Mouse (Mus musculus) frontal cortex, adult 2 months (tissue): ENCODE data around the gene Vpreb3. TPM values are rescaled to one million over a fixed set of nuclear protein-coding genes. Genes with fewer than 3 reads are reported as not detected.
A peak's percentile ranks its signal among the peaks of the same experiment; 100 is the strongest.

Source experiments
- DNase-seq, 2 experiments: peaks; one replicate each; pipeline ENCODE4 v3.0.0; 2022; ENCODE audit warnings: low spot score in 1 of 2; ENCODE audit errors: extremely low spot score in 1 of 2
- polyA plus RNA-seq: library from polyadenylated mRNA; depleted of rRNA; stranded (reverse); fragments of >200 nt; gene quantifications from 2 replicates; pipeline ENCODE4 v1.2.3, GENCODE M21; 2012; rRNA removed

Gene Vpreb3
- polyA plus RNA-seq: not detected in 2 replicates

DNA sequence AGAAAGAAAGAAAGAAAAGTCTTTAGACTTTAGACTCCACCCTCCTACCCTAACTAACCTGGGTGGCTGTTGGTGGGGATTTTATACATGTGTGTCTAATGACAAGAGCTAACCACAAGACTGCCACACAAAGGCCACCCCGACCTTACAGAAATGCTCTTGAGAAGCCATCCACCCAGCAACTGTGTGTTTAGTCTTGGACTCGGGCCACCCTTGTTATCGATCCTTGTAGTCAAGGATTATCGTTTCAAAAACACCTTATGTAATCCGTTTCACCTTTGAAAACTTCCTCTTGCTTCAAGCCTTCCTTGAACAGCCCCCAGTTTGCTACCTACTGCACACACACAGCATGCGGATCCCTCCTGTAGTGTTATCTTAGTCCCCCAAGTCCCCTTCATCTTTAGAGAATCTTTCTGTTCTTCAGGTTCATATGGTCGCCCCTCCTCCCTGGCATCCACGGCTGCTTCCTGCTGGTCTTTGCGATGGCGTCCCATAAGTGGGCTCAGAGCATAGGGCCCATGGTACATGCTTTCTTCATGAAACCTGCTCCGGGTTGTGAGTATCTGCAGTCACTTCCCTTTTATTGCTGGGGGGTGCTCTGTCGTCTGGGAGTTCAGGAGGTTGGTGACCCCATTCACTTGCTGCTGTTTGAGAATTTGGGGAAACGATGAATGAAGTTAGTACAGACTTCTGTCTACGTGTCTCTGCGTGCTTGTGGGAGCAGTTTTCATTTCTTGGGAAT is at the start of gene Vpreb3:
Gene Vpreb3 (plus strand): TSS at position 322 of the 742 bp plus-strand sequence.
- no peak for DNase-seq

DNA sequence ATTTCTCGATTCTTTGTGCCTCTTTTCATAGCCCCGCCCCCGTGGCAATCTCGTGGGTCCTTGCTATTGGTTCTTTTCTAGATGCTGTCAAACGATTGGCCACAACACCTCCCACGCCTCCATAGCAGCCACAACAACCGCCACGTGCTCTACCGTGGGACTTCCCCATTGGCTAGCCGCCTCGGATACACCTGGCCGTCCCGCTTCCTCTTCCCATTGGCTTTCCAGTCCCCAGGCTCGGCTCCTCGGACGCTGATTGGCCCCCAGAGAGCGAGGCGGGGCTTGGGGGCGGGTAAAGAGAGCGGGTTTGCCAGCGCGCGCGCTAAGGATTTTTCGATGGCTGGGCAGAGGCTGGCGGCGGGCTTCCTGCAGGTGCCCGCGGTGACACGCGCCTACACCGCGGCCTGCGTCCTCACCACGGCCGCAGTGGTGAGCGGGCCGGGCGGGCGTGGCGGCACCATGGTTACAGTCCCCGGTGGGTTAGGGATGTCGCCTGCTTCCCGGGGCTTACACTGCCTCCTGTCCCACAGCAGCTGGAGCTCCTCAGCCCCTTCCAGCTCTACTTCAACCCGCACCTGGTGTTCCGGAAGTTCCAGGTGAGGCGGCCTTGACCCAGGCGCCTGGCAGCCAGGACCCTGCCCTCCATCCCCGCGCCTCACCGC is 49.6 kb upstream of the Vpreb3 start, which contains the start of gene Derl3:
Gene Derl3 (plus strand): TSS at position 325 of the 662 bp plus-strand sequence.
- DNase-seq: peak; percentile 97

DNA sequence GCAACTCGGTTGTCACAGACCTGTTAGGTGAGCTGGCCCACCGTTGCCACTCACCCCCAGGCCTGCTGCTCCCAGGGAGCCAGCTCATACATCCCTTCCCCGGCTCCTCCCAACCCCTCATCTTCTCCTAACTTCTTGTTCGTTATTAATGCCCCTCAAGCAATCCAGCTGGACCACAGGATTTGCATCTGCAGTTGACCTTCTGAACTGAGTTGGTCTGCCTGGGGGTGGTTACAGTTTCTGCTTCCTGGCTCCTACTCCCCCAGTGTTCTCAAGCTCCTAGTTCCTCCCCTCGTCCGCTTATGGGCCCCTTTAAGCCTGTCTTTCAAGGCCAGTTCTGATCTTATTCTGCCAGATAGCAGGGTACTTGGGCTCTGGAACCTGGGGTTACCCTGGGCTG is 48.3 kb upstream of the Vpreb3 start:
- DNase-seq: no peak

DNA sequence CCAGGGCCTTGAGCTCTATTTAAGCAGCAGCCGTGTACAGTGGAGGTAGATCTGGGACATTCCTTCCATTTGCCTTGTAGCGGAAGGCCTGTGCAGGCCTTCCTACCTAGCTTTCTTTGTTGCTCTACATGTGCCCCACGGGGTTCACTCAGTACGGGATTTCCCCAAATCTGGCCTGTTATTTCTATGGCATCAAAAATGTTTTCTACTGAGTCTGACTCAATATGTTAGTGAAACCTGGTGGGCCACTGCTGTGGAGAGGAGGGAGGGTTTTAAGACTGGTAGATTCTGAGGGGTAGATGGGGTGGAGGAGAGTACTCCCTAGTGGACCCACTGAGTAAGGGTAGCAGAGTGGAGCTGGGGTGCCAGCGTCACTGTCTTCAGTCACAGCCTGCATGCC is 47.1 kb upstream of the Vpreb3 start:
- DNase-seq: no peak

DNA sequence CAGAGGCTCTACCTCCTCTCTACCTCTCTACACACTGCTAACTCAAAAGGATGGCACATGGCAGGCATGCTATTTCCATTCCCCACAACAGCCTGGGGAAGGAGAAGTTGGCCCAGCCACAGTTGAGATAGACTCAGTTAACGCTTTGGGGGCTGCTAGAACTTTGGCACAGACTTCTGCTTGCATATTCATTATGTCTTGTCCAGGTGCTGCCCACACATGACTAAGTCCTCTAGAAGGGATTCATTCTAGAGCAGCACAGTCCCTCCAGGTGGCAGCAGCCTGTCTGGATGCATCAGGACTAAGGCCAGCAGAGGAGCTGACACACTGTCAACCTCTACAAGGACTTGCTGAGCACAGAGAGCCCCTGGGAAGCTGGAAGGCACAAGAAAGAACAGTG is 46.6 kb upstream of the Vpreb3 start:
- peak; percentile 46 to 62 for DNase-seq

DNA sequence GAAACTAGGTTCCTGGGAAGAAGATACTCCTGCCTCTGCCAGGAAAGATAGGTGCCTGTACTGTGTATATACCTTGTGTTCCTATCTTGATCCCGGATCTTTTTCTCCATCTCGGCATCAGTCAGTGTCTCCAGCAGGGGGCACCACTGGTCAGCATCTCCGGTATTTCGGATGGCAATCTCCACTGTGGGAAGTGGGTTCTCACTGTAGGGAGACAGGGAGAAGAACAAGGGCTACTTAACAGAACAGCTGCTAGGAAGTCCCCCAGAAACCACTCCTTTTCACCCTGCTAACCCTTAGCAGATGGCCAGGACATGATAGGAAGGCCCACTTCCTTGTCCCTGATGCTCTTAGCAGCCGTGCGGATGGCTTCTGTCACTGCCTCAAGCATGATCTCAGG is 45.5 kb upstream of the Vpreb3 start:
- peak; percentile 42 to 87 for DNase-seq

DNA sequence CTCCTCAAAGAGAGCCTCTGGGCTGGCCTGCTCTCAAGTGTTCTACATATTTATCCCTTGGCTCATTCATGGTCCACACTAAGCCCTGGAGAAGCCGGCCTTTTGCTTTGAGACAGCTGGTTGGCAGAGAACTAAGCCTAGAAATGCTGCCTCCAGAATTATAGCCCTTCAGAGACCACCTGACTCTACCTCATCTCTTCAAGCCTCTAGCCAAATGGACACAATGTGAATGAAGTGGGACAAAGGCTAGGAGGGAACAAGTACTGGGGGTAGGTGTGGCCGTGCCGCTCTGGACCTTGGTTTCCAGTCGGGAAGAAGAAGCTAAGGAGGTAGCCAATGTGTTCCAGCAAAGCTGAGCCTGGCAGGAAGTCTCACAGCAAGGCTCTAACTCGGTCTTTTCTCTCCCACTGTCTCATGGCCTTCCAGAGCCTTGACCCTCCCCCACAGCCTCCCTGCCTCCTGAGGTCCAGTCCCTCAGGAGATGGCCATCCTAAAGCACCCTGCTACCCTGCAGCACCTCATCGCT is 44.8 kb upstream of the Vpreb3 start:
- no peak for DNase-seq

DNA sequence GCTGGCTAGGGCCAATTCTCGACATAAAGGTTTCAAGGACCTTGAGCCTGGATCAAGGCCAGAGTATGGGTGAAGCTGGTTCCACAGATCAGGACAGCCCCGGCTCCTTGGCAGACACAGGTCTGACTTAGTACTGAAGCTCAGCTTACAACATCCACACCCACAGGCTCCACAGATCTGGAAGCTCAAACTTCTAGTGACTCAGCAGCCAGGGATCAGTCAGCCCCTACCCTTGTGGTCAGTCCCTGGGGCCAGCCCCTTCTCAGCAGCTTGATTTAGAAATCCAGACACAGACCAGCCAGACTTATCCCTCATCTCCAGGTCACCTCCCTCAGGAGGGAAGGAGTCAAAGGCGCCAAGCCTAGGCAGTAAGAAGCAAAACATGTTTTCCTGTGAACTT is 44.0 kb upstream of the Vpreb3 start:
- DNase-seq: peak in 1 of 2 experiments; percentile 41

DNA sequence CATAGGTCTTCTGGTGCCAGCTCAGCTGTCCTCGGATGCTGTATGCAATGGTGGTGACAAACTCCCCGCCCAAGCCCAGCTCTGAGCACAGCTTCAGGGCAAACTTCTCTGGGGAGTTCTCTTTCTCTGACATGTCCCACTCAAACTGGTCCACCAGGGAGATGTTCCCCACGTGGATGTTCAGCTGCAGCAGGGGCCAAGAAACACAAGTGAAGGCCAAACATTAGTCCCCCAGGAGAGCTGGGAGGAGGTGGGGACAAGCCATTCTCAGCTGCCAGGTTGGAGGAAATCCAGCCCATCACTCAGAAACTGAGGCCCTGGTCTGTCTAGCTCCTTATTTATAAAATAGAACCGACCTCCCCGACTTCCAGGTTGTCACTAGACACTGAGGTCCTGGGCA is 38.5 kb upstream of the Vpreb3 start:
- DNase-seq: no peak

DNA sequence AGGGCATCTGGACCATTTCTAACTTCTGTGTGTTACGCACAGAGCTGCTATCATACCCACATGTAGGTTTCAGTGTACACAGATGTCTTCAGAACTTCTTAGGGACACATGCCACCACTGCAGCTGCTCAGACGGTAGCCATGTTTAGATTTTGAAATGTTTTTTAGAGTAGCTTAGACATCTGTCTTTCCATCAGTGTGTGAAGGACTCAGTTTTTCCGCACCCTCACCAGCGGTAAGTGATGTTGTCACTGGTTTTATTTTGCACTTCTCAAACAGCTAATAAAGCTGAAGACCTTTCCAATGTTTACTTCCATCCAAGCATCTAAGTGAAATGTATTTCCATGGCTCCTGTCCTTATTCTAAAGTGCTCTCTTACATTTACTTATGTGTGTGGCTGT is 36.0 kb upstream of the Vpreb3 start:
- DNase-seq: no peak

DNA sequence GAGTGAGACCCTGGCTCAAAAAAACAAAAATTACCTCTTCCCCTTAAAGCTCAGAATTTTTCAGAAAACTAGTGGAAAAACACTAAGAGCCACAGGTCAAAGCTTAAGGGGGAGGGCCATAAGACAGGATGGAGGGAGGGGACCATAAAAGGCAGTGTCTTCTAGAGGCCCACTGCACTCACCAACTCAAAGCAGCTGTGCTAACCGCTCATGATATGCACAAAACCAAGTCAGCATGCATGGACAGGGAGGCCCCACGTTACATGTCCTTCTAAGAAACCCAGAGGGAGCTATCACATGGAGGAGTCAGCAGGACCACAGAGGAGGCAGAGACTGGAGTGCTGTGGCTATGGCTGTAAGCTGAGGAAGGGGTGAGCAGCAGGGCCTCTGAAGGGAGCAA is 32.2 kb upstream of the Vpreb3 start:
- no peak for DNase-seq

DNA sequence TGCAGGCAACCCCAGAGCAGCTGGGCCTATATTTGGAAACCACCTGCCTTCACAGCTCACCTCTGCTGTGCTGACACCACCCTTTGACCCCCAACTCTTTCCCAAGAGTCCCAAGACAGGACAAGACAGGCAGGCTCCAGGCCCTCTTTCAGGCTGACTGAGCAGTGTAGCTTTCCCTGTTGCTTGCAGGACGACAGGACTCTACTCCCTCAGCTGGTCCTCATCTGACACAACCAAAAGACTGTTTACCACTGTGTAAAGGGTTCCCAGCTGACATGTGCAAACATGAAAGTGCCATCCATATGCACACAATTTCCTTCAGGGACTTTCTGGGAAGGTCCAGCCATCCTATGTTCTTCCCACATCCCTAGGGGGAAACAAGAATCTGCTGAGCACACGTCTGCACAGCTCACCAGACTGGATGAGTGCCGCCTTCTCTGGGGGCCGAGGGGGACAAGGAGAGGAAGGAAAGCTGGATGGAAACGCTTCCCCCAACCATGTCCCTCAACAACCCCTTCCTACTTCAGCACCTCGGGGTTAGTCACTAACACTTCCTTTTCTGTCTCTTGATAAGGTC is 29.8 kb upstream of the Vpreb3 start:
- DNase-seq: no peak

DNA sequence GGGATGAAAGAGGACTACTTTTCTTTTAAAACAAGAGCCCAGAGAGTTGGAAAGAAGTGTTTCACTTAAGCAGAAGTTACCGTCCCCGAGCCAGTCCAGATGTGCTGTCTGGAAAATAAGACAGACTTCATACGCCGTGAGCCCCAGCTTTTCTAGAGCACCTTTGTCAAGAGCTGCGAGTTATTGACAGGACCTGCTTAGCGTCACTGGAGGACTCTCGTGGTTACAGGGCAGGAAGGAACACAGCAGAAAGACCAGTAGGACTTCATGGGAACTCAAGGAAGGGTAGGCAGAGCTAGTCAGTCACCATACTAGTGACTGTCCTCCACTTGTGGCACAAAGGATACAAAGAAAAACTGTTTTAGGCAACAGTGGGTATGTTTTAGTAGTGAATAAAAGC is 27.3 kb upstream of the Vpreb3 start:
- DNase-seq: no peak

DNA sequence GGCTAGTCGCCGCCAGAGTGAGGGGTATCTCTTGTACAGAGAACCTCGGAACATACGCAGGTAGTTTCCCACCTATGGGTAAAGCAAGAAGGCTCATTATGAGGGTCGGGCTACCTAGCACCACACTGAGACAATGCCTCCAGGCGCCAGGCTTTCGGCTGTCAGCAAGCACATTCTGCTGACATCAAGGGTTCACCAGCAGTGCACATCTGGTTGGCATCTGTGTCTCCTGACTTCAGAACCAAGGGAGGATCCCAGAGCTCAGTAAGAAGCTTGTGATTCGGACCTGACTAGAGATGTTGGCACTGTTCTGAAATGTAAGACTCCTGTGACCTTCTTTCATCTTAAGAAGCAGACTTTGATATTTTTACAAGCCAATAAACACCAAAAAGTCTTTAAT is 26.0 kb upstream of the Vpreb3 start:
- DNase-seq: no peak

DNA sequence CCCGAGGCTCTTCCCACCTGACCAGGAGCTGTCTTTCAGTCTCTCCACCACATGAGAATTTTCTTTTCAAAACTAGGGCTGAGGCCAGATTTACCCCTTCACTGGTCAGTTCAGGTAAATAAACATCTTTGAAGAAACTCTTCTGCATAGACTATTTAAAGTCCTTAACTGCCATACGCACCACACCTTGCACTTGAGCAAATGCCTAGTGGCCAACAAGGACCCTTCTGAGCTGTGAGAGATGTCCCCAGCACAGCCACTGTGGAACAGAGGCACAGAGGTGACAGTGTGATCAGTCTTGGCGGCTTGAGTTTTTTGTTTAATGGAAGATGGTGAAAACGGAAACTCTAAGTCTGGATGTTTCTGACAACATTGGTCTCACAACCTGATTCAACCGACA is 23.8 kb upstream of the Vpreb3 start:
- DNase-seq: no peak

DNA sequence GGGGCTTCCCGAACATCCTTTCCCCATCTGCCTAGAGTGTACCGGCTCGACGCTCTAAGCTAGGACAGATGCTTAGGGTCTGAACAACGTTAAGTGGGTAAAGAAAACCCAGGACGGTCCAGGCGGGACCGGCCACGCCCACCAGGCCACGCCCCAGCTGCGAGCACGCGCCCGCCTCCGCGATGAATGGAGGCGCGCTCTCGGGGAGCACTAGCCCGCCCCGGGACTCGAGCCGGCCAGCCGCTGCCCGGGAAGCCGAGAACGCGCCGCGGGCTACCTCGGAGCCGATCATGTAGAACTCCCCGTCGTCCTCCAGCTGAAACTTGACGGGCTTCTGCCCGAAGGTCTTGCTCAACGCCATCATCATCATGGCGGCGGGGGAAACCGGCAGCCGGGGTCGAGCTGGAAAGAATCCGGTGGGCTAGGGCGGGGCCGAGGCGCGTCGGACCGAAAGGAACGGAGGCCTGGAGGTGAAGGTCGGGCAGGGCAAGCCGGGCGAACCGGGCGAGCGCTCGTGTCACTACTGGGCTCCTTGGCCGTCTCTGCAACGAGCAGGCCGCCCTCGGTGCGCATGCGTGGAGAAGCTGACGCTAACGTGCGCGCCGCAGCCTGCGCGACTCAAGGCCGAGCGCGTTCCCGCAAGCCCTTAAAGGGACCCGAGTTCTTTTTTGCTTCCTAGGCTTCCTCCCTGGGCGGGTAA is 21.7 kb upstream of the Vpreb3 start, which contains the start of gene Smarcb1:
Gene Smarcb1 (minus strand): TSS at position 592 of the 700 bp plus-strand sequence.
- peak; percentile 90 to 98 for DNase-seq

DNA sequence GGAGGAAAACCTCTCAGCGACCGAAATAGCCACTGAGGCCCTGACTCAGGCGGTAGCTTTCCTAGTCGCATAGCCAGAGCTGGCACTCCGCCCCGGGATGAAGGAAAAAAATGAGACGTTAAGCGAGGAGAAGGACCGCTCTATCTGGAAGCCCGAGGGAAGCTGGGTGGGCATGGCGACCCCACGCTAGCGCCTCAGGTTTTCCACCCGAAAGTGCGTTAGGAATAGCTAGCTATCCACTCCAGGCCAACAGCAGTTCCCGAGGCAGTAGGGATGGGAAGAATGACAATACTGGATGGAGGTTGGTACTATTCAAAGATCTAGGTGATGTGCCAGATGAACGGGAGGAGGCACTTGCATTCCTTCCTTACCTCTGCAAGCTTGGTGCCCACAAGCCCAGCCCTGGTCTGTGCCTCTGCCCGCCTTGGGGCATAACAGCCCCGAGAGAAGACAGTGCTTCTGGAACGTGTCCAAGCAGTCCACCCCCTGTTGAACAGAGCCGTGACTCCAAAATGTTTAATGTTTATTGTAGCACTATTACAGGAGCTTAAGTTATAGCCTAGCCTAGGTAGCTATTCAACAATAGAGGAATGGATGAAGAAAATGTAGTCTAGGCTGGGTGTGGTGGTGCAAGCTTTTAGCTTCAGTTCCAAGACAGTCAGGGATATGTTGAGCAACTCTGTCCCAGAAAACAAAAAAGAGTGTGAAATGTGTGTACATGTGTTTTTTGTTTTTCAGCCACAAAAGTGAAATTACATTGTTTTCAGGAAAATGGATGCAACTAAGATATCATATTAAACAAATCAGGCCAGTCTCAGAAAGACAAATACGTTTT is 20.9 kb upstream of the Vpreb3 start:
- peak in 1 of 2 experiments; percentile 46 for DNase-seq

DNA sequence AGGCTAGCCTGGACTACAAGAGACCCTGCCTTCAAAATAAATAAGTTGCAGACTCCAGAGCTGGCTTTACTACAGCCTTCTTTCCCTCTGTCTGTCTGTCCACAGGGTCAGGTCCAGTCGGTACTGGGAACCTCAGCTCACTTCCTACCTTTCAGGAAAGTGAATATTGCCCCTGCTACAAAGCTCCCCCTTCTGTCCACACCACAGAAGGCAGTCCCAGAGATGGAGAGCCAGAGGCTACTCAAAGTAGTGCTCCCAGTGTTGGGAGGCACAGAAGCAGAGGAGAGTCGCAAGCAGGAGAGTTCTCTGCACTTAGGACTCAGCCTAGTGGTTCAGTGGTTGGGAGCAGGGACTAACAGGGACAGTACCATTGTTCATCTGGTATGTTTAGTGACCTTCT is 18.5 kb upstream of the Vpreb3 start:
- DNase-seq: no peak

DNA sequence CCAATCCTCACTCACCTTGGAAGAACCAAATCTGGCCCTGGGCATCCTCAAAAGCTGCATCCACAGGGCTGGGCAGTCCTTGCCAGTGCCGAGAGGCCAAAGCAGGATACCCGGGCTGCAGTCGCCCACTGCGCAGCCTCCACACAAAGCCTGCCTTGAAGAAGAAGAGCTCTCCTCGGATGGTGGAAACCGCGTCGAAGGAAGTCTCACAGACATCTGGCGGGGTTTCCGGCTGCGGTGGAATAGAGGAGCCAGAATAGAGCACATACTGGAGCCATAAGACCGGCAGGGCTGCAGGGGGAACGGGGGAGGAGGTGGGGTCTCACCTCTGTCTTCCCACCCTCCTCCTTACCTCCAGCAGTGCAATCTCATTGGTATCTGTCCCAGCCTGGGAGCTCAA is 16.5 kb upstream of the Vpreb3 start:
- DNase-seq: no peak

DNA sequence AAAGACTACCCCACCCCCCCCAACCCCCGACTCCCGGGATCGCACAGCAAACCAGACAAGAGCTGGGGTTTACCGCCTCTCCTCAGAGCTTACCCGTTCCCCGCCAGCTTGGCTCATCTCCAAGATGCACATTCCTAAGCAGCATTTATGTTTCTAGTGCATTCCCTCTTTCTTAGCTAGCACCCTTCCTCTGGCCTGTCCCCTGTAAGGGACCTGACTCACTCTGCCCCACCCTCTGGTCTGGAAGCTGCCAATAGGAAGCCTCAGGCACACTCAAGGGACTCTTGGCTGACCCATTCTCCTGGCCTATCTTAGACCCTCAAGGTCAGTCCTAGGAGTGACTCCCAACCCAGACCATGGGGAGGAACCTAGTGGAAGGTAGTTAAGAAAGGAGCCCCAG is 12.6 kb upstream of the Vpreb3 start:
- no peak for DNase-seq
